Mouse (Mus musculus): ENCODE results near the gene Srrm4. TPM values are rescaled to one million over a fixed set of nuclear protein-coding genes. Genes with fewer than 3 reads are reported as not detected.

Srrm4 gene
- polyA plus RNA-seq, 1 experiment from 2014 or later = 1.0 TPM

DNA sequence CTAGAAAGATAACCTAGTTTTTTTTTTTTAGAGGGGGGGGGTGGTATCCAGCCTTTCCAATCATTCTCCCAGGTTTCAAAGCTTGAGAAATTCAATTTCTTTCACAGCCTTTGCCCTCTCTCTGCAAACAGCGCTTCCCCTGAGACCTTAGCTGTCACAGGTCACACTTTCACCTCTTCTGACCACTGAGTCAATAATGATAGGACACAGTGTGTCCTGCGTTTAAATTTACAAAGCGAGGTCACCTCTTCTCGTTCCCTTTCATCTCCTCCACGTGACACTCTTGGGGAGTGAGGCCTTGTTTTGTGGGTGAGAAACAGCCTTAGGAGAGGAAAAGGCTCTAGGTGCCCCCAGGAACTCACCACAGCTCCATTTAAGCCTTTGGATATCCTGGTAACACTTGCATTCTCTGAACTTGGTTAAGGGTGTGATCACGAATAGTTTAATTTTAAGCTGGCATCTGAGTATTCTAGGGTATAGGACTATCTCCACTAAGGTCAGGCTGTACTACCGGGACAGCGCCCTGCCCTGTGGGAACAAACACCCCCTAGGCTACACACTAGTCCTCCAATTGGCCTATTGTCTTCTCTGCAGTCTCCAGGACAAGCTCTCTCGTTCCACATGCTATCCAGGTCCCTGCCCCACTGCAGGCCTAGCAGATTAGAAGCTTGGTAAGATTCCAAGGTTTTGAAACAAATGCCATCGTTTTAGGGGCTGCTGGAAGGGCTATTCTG, 145.8 kb downstream of the Srrm4 start:
- ATAC-seq (peak; percentile 87), DNase-seq (peak; percentile 49)
- WGBS (ENCODE audit: insufficient replicate concordance) = 37% methylated on average over 10 of the region's 10 CpGs
- Histone ChIP-seq H3K4me3 (ENCODE audit: low read depth, low read length) (peak overlapping the region; percentile 38), H3K9me3 (ENCODE audit: low read length) (no peaks in the 10 kb centered on the region), H3K9ac (replicated peaks) (peak overlapping the region; percentile 69), H3K4me2 (ENCODE audit: low read depth, low read length) (peak overlapping the region; percentile 67), H3K27ac (ENCODE audit: low read depth) (peak overlapping the region; percentile 98), H3K4me1 (ENCODE audit: insufficient read depth) (peaks cover 2% of the 10 kb centered on the region; the same call in 1 of the 2 replicates), H3K36me3 (replicated peaks; ENCODE audit: insufficient read depth, low read length) (no peaks in the 10 kb centered on the region), H3K27me3 (ENCODE audit: insufficient read depth, low read length) (no peaks in the 10 kb centered on the region)
- TF ChIP-seq EP300 (IDR thresholded peaks at IDR 0.05; ENCODE audit: low read depth) (peak; percentile 91), CTCF (IDR thresholded peaks at IDR 0.05; ENCODE audit: low read depth) (no peak)

DNA sequence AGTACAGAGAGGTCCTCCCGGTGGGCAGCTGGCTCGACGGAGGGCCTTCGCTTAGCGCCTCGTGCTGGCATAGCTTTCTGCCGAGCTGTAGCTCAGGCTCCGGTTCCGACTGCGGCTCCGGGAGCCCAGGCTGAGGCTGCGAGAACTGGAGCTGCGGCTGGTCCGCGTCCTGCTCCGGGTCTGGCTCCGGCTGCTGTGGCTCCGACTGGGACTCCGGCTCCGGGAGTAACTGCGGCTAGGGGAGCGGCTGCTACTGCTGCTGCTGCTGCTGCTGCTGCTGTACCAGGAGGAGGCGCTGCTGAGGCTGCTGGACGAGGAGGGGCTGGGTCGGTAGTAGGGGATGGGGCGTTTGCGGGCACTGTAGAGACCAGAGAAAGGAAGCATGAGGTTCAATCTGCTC, 147.1 kb downstream of the Srrm4 start:
- peaks cover 2% of the 10 kb centered on the region; the same call in 1 of the 2 replicates for H3K4me1 ChIP-seq (ENCODE audit: insufficient read depth)
- WGBS (ENCODE audit: insufficient replicate concordance) = 56% methylated on average over 24 of the region's 27 CpGs
- H3K9ac ChIP-seq (replicated peaks) = peak overlapping the region; percentile 46; the same call in 1 of the 2 replicates
- peak; percentile 68 for TF ChIP-seq CTCF (IDR thresholded peaks at IDR 0.05; ENCODE audit: low read depth)
- no peak for TF ChIP-seq EP300 (IDR thresholded peaks at IDR 0.05; ENCODE audit: low read depth)
- no peaks in the 10 kb centered on the region for H3K36me3 ChIP-seq (replicated peaks; ENCODE audit: insufficient read depth, low read length)
- H3K4me3 ChIP-seq (ENCODE audit: low read depth, low read length) = peak overlapping the region; percentile 14; the same call in 1 of the 2 replicates
- no peak for ATAC-seq
- peak overlapping the region; percentile 87 for H3K27ac ChIP-seq (ENCODE audit: low read depth)
- no peaks in the 10 kb centered on the region for H3K27me3 ChIP-seq (ENCODE audit: insufficient read depth, low read length)
- H3K4me2 ChIP-seq (ENCODE audit: low read depth, low read length) = peak overlapping the region; percentile 55
- DNase-seq = peak; percentile 58
- no peaks in the 10 kb centered on the region for H3K9me3 ChIP-seq (ENCODE audit: low read length)

GRCm38 (mm10) chr5:116443459-116443940, 148.1 kb downstream of the Srrm4 start:
- H3K27me3 ChIP-seq (ENCODE audit: insufficient read depth, low read length) = no peaks in the 10 kb centered on the region
- no peak overlapping the region for H3K9ac ChIP-seq (replicated peaks)
- DNase-seq (no peak), ATAC-seq (no peak)
- no peaks in the 10 kb centered on the region for H3K9me3 ChIP-seq (ENCODE audit: low read length)
- no peaks in the 10 kb centered on the region for H3K36me3 ChIP-seq (replicated peaks; ENCODE audit: insufficient read depth, low read length)
- TF ChIP-seq EP300 (IDR thresholded peaks at IDR 0.05; ENCODE audit: low read depth) = no peak
- no peak for TF ChIP-seq CTCF (IDR thresholded peaks at IDR 0.05; ENCODE audit: low read depth)
- peaks cover 2% of the 10 kb centered on the region; the same call in 1 of the 2 replicates for H3K4me1 ChIP-seq (ENCODE audit: insufficient read depth)
- WGBS (ENCODE audit: insufficient replicate concordance) = 76% methylated on average over 8 of the region's 8 CpGs
- no peak overlapping the region for H3K4me3 ChIP-seq (ENCODE audit: low read depth, low read length)
- H3K27ac ChIP-seq (ENCODE audit: low read depth) = no peak overlapping the region
- H3K4me2 ChIP-seq (ENCODE audit: low read depth, low read length) = no peak overlapping the region

GRCm38 (mm10) chr5:116442697-116443458, 148.7 kb downstream of the Srrm4 start:
- no peak for TF ChIP-seq CTCF (IDR thresholded peaks at IDR 0.05; ENCODE audit: low read depth)
- TF ChIP-seq EP300 (IDR thresholded peaks at IDR 0.05; ENCODE audit: low read depth) = no peak
- Histone ChIP-seq H3K36me3 (replicated peaks; ENCODE audit: insufficient read depth, low read length) (no peaks in the 10 kb centered on the region), H3K9me3 (ENCODE audit: low read length) (no peaks in the 10 kb centered on the region), H3K27ac (ENCODE audit: low read depth) (no peak overlapping the region), H3K9ac (replicated peaks) (no peak overlapping the region), H3K4me1 (ENCODE audit: insufficient read depth) (peaks cover 2% of the 10 kb centered on the region; the same call in 1 of the 2 replicates), H3K4me2 (ENCODE audit: low read depth, low read length) (no peak overlapping the region), H3K27me3 (ENCODE audit: insufficient read depth, low read length) (no peaks in the 10 kb centered on the region), H3K4me3 (ENCODE audit: low read depth, low read length) (no peak overlapping the region)
- 67% methylated on average over 7 of the region's 7 CpGs for WGBS (ENCODE audit: insufficient replicate concordance)
- ATAC-seq = no peak
- no peak for DNase-seq

DNA sequence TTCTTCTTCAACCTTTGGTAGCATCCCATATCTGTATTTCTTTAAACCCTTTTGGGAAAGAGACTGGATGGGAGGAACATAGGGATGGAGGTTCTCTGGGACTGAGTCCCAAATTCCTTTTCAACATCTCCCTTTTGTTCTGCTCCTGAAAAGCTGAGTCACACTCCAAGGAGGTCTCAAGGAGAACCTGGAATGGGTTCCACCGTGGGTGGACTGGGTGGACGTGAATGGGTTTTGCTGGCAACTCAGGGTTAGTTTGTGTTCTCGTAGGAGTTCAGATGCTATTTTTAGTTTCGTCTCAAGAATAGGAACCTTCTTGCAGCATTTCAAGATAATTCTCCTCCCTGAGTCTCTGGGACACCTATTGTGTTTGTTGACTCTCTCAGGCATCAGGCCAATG, 151.4 kb downstream of the Srrm4 start:
- Histone ChIP-seq H3K4me2 (ENCODE audit: low read depth, low read length) (no peak overlapping the region), H3K9me3 (ENCODE audit: low read length) (no peaks in the 10 kb centered on the region), H3K9ac (replicated peaks) (no peak overlapping the region), H3K36me3 (replicated peaks; ENCODE audit: insufficient read depth, low read length) (no peaks in the 10 kb centered on the region), H3K27me3 (ENCODE audit: insufficient read depth, low read length) (no peaks in the 10 kb centered on the region), H3K4me1 (ENCODE audit: insufficient read depth) (peaks cover 2% of the 10 kb centered on the region; the same call in 1 of the 2 replicates), H3K27ac (ENCODE audit: low read depth) (no peak overlapping the region), H3K4me3 (ENCODE audit: low read depth, low read length) (no peak overlapping the region)
- ATAC-seq = no peak
- TF ChIP-seq EP300 (IDR thresholded peaks at IDR 0.05; ENCODE audit: low read depth) (no peak), CTCF (IDR thresholded peaks at IDR 0.05; ENCODE audit: low read depth) (no peak)
- 39% methylated on average over 4 of the region's 4 CpGs for WGBS (ENCODE audit: insufficient replicate concordance)
- no peak for DNase-seq

DNA sequence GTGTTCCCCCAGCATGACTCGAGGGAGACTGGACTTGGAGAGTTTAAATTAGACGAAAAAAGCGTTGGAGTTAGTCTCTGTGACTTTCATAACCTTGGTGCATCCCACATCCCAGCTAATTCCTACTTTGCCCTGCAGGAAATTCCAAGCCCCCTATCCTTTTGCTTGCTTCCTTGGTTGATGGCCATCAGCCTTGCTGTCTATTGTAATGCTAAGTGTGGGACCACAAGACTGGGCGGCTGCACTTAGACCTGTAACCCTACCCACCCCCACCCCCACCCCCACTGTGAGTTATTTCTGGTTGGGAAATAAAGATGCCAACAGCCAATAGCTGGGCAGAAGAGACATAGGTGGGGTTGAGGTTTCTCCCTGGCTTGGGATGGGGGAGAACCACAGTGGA, 153.3 kb downstream of the Srrm4 start:
- DNase-seq (no peak), ATAC-seq (no peak)
- Histone ChIP-seq H3K9me3 (ENCODE audit: low read length) (no peaks in the 10 kb centered on the region), H3K27ac (ENCODE audit: low read depth) (no peak overlapping the region), H3K9ac (replicated peaks) (no peak overlapping the region), H3K4me2 (ENCODE audit: low read depth, low read length) (no peak overlapping the region), H3K36me3 (replicated peaks; ENCODE audit: insufficient read depth, low read length) (no peaks in the 10 kb centered on the region), H3K27me3 (ENCODE audit: insufficient read depth, low read length) (no peaks in the 10 kb centered on the region), H3K4me1 (ENCODE audit: insufficient read depth) (no peaks in the 10 kb centered on the region), H3K4me3 (ENCODE audit: low read depth, low read length) (no peak overlapping the region)
- 53% methylated on average over 4 of the region's 4 CpGs for WGBS (ENCODE audit: insufficient replicate concordance)
- no peak for TF ChIP-seq CTCF (IDR thresholded peaks at IDR 0.05; ENCODE audit: low read depth)
- TF ChIP-seq EP300 (IDR thresholded peaks at IDR 0.05; ENCODE audit: low read depth) = no peak
